Mouse (Mus musculus): ENCODE results near the gene Fam49a.
"Not testable (repeated sequence)": the region's sequence is repeated elsewhere in the genome, so short reads cannot be mapped to it uniquely, and the experiment has no call there.

The Fam49a gene

GRCm38 (mm10) chr12:12261987-12262971 lies at the start of gene Fam49a:
Fam49a (plus strand) TSS chr12:12262139.
- peak; percentile 77 for DNase-seq

DNA sequence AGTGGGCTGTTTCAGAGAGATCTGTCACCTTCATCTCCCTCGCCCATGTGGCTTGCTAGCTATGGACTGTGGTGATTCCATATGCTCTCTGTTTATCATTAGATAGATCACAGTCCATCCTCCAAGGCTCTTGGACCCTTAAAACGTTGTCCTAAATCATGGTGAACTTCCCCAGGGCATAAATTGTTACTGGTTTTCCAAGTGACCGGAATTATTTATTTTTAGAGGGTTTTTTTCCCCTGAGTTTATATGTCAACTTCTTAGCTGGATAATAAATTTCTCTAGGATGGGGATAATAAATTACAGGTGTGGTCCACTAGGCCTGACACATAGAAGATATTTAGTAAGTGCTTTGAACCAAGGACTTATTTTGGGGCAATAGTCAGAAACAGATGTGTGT lies 48.4 kb upstream of the Fam49a start:
- DNase-seq = no peak

GRCm38 (mm10) chr12:12218947-12219346 lies 43.0 kb upstream of the Fam49a start:
- no peak for DNase-seq

DNA sequence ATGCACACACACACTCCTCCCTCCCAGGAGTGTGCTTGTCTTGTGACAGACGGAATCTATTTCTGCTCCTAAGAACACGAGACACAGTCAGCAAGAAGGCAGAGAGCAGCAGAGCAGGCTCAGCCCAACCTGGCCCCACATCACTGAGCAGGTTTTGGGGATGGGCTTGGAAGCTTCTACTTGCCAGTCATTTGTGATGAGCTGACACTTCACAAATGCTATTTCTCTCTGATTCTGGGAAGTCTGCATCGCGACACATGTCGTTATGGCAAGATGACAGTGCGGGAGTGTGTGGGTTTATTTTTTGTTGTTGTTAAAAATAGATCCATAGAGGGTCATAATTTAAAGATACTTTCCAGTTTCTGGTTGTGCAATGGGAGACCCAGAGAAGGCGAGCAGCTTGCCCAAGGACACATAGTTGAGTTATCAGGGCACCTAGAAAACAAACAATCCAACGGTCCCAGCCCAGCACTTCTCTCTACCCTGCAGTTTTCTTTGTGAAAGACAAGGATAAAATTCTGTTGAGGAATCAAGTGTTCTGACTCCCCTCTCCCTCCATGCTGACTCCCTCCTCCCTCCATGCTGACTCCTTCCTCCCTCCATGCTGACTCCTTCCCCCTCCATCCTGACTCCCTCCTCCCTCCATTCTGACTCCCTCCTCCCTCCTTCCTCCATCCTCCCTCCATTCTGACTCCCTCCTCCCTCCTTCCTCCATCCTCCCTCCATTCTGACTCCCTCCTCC lies 41.0 kb upstream of the Fam49a start:
- DNase-seq = no peak

GRCm38 (mm10) chr12:12222585-12223290 lies 39.2 kb upstream of the Fam49a start:
- DNase-seq = no peak

- DNase-seq = no peak
Measured at GRCm38 (mm10) chr12:12223336-12223735, 38.6 kb upstream of the Fam49a start.

GRCm38 (mm10) chr12:12225706-12226105 lies 36.2 kb upstream of the Fam49a start:
- no peak for DNase-seq

- DNase-seq = no peak
Measured at GRCm38 (mm10) chr12:12227594-12227993, 34.3 kb upstream of the Fam49a start.

- no peak for DNase-seq
Measured at GRCm38 (mm10) chr12:12230031-12230557, 31.8 kb upstream of the Fam49a start.

DNA sequence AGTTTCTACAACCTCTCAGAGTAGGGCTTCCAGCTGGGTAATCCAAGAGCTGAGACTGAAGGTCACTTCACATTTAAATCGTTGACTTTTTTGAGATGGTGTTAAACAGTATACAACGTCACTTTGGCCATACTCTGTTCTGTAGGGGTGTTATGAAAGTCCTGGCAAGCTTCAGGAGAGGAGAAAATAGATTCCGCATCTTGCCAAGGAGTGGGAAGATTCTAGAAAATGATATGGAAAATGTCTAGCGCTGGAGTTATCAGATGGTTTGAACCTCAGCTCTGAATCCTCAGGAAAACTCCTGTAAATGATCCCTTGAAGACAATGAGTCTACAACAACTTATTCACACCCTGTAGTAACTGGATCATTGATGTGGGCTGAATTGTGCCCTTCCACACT lies 29.8 kb upstream of the Fam49a start:
- no peak for DNase-seq

DNA sequence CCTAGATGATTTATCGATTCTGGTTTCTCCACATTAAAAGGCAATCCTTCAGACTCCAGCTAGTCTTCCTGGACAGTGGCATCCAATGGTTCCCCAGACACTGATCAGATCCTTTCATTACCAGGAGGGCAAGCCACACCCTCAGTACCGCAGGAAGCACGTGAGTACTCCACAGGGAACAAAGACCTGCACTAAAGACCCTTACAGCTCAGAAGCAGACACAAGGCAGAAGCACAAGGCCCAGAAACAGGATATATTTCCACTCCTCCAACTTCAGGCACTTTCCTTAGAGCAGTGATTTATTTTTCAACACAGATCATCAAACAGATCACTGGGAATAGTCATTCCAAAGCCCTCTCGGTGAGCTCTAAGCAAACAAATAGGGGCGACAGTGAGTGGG lies 25.0 kb upstream of the Fam49a start:
- DNase-seq = no peak

GRCm38 (mm10) chr12:12239502-12239901 lies 22.4 kb upstream of the Fam49a start:
- DNase-seq = no peak

- no peak for DNase-seq
Measured at GRCm38 (mm10) chr12:12243148-12243547, 18.8 kb upstream of the Fam49a start.

DNA sequence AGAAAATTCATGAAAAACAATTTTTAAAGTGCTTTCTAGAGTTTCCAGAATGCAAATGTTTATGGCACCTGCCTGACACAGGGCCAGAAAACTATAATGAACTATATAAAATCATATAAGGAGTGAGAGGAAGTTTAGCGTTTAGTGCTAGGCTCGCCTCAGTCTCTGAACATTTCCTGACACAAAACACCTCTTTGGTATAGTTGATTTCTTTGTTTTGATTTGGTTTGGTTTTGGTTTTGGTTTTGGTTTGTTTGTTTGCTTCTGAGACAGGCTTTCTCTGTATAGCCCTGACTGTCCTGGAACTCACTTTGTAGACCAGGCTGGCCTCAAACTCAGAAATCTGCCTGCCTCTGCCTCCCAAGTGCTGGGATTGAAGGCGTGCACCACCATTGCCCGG lies 14.9 kb upstream of the Fam49a start:
- DNase-seq = not testable (repeated sequence)

DNA sequence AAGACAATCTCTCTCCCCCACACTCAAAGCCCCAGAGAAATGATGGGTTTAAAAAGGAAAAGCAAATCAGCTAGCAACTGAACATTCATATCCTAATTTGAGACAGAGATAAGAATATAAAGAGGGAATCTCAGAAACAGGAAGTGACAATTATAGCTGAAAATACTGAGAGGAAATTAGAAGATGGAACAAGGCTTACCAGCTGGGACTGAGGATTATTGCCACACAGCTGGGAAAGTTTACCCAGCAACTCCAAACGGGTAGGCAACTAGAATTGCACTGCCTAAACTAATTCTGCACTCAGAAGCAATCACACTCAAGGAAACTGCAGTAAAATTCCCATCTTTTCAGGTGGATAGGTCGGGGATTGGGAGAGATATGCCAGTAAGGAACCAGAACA lies 12.4 kb upstream of the Fam49a start:
- DNase-seq = no peak

- peak; percentile 20 for DNase-seq
Measured at GRCm38 (mm10) chr12:12253526-12253925, 8.4 kb upstream of the Fam49a start.

GRCm38 (mm10) chr12:12254139-12254538 lies 7.8 kb upstream of the Fam49a start:
- no peak for DNase-seq

- DNase-seq = no peak
Measured at GRCm38 (mm10) chr12:12260979-12261960, 669 bp upstream of the Fam49a start.

- no peak for DNase-seq
Measured at GRCm38 (mm10) chr12:12263371-12263791, 1.4 kb downstream of the Fam49a start.

- DNase-seq = no peak
Measured at GRCm38 (mm10) chr12:12264151-12264550, 2.2 kb downstream of the Fam49a start.

- DNase-seq = no peak
Measured at GRCm38 (mm10) chr12:12266552-12266951, 4.6 kb downstream of the Fam49a start.

GRCm38 (mm10) chr12:12270495-12270894 lies 8.6 kb downstream of the Fam49a start:
- no peak for DNase-seq

Measured in kidney, adult 18-20 months (tissue).